Mouse (Mus musculus) liver, postnatal 0 days (tissue): ENCODE measurements around the gene Prss27. TPM values are rescaled to one million over a fixed set of nuclear protein-coding genes. Genes with fewer than 3 reads are reported as not detected.

Source experiments
- ATAC-seq: fragments of 200-750 bp; cut with Nextera tagmentation; 2 replicates; pipeline ENCODE4 v1.8.0; 2017; ENCODE audit warnings: mild to moderate bottlenecking, moderate library complexity
- DNase-seq: peaks from one replicate; pipeline ENCODE4 v3.0.0-alpha.2; 2016
- H3K27ac ChIP-seq: fragments of 300-500 bp; sonication (generic); 2 replicates; pipeline ENCODE4 v1.5.1; 2014; ENCODE audit warnings: antibody characterized with exemption, moderate library complexity, mild to moderate bottlenecking, low read depth
- H3K27me3 ChIP-seq: fragments of 300-500 bp; sonication (generic); 2 replicates; pipeline ENCODE4 v1.6.1; 2014; ENCODE audit warnings: low read length, control low read depth, mixed read lengths; ENCODE audit not compliant: insufficient read depth
- H3K36me3 ChIP-seq: fragments of 300-500 bp; sonication (generic); replicated peaks from 2 replicates; pipeline ENCODE4 v1.6.1; 2014; ENCODE audit warnings: mild to moderate bottlenecking, control low read depth, low read length, moderate library complexity, mixed read lengths; ENCODE audit not compliant: insufficient read depth
- H3K4me1 ChIP-seq: fragments of 300-500 bp; sonication (generic); 2 replicates; pipeline ENCODE4 v1.6.1; 2014; ENCODE audit warnings: antibody characterized with exemption, mild to moderate bottlenecking, control low read depth; ENCODE audit not compliant: insufficient read depth
- H3K4me2 ChIP-seq: fragments of 300-500 bp; sonication (generic); 2 replicates; pipeline ENCODE4 v1.6.1; 2014; ENCODE audit warnings: low read depth, mild to moderate bottlenecking, low read length, moderate library complexity, mixed read lengths
- H3K4me3 ChIP-seq: fragments of 300-500 bp; sonication (generic); 2 replicates; pipeline ENCODE4 v1.5.1; 2014; ENCODE audit warnings: low read depth, low read length
- H3K9ac ChIP-seq: fragments of 300-500 bp; sonication (generic); replicated peaks from 2 replicates; pipeline ENCODE4 v1.6.1; 2014; ENCODE audit warnings: mild to moderate bottlenecking, moderate library complexity
- H3K9me3 ChIP-seq: fragments of 300-500 bp; sonication (generic); 2 replicates; pipeline ENCODE4 v1.6.1; 2016; ENCODE audit warnings: mild to moderate bottlenecking, control low read depth, low read length, mixed read lengths
- CTCF ChIP-seq: sonication (generic); IDR thresholded peaks from 2 replicates; pipeline ENCODE4 v1.5.1; 2016; ENCODE audit warnings: antibody characterized with exemption, low read depth
- EP300 ChIP-seq: IDR thresholded peaks from 2 replicates; pipeline ENCODE4 v1.6.1; 2016; ENCODE audit warnings: antibody characterized with exemption, low read depth, mild to moderate bottlenecking
- WGBS: fragments of 180-500 bp; shearing (Covaris S2); extraction: QIAGEN DNeasy Blood & Tissue Kit; methylation state at CpG from one replicate; pipeline ENCODE4 v1.1.7; 2014; ENCODE audit not compliant: insufficient replicate concordance; 5-methylcytosine and 5-hydroxymethylcytosine counted together
- polyA plus RNA-seq: library from polyadenylated mRNA; unstranded; fragments of >200 nt; fragmentation: Nextera tagmentation; extraction: Ambion mirVana; gene quantifications from 2 replicates; pipeline ENCODE4 v1.2.1, GENCODE M21; 2015

The Prss27 gene
- polyA plus RNA-seq, 1 experiment from 2014 or later = not detected

DNA sequence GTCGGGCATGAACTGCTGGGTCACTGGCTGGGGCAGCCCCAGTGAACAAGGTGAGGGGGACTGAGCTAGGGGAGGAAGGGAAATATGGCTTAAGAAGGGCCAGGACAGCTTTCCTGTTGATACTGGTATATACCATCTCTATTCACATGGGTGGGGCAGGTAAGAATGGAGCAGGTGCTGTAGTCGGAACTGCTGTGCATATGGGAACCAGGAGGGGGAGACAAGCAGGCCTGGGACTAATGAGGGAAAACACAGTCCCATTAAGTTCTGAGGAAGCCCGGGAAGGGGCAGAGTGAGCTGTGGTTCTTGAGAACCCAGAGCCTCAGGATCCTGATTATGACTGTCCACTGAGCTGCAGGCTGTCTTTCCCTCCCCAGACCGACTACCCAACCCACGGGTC lies 6.5 kb downstream of the Prss27 start:
- DNase-seq (no peak), ATAC-seq (no peak)
- Histone ChIP-seq H3K9me3 (no peaks in the 10 kb centered on the region), H3K4me3 (no peak overlapping the region), H3K36me3 (peaks cover 14% of the 10 kb centered on the region), H3K4me1 (no peaks in the 10 kb centered on the region), H3K27ac (no peak overlapping the region), H3K4me2 (no peak overlapping the region), H3K9ac (no peak overlapping the region), H3K27me3 (no peaks in the 10 kb centered on the region)
- TF ChIP-seq EP300 = no peak
- TF ChIP-seq CTCF = no peak
- WGBS = 47% methylated on average over 5 of the region's 5 CpGs

DNA sequence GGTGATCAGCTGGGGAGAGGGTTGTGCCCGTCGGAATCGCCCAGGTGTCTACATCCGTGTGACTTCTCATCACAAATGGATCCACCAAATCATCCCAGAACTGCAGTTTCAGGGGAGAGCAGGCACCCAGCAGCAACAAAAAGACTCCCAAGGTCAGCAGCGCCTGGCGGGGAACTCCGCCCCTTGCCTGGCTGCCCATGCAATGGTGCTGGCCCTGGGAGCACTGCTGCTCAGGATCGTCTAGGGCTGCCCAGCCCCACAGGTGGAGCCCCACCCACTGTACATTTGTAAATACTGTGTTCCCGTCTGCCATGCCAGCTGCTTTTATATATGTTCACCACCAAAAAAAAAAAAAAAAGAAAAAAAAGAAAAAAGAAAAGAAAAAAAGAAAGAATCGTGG lies 7.7 kb downstream of the Prss27 start:
- Histone ChIP-seq H3K36me3 (peaks cover 16% of the 10 kb centered on the region), H3K27ac (no peak overlapping the region), H3K4me2 (no peak overlapping the region), H3K9me3 (no peaks in the 10 kb centered on the region), H3K27me3 (no peaks in the 10 kb centered on the region), H3K9ac (no peak overlapping the region), H3K4me3 (no peak overlapping the region), H3K4me1 (no peaks in the 10 kb centered on the region)
- DNase-seq (no peak), ATAC-seq (no peak)
- TF ChIP-seq CTCF (no peak), EP300 (no peak)
- 69% methylated on average over 10 of the region's 10 CpGs for WGBS

DNA sequence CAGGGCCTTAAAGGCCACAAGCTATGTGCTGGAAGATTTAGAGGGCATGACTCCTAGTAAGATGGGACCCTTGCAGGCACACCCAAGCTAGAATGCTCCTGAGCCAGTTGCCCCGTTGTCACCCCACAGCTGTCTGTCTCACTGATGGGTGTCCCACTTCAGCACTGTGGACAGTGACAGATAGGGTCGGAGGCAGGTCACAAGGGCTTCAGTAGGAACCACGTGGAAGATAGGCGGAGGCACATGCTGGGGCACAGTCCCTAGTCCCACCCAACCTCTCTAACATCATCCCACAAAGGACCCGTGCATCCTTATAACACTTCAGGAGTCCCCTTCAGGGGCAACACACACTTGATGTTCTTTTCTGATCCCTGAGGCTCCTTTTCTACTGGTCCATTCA lies 8.1 kb downstream of the Prss27 start:
- no peak overlapping the region for H3K27ac ChIP-seq
- DNase-seq = no peak
- no peaks in the 10 kb centered on the region for H3K27me3 ChIP-seq
- H3K4me3 ChIP-seq = no peak overlapping the region
- H3K4me2 ChIP-seq = no peak overlapping the region
- 34% methylated on average over 5 of the region's 5 CpGs for WGBS
- H3K4me1 ChIP-seq = no peaks in the 10 kb centered on the region
- H3K36me3 ChIP-seq = peaks cover 20% of the 10 kb centered on the region
- TF ChIP-seq EP300 (no peak), CTCF (no peak)
- ATAC-seq = no peak
- no peaks in the 10 kb centered on the region for H3K9me3 ChIP-seq
- H3K9ac ChIP-seq = no peak overlapping the region

- TF ChIP-seq CTCF = no peak
- no peak for TF ChIP-seq EP300
- WGBS = 79% methylated on average over 5 of the region's 5 CpGs
Observed at GRCm38 (mm10) chr17:24048053-24048452, 10.1 kb downstream of the Prss27 start.

GRCm38 (mm10) chr17:24049008-24049407 lies 11.1 kb downstream of the Prss27 start:
- ATAC-seq (no peak), DNase-seq (no peak)
- Histone ChIP-seq H3K4me3 (no peak overlapping the region), H3K27ac (no peak overlapping the region), H3K27me3 (no peaks in the 10 kb centered on the region), H3K9me3 (no peaks in the 10 kb centered on the region), H3K9ac (no peak overlapping the region), H3K4me1 (no peaks in the 10 kb centered on the region), H3K36me3 (peaks cover 41% of the 10 kb centered on the region), H3K4me2 (no peak overlapping the region)
- WGBS = 87% methylated on average over 8 of the region's 8 CpGs
- TF ChIP-seq CTCF = no peak
- TF ChIP-seq EP300 = no peak

More at GRCm38 (mm10) chr17:24048053-24048452, 10.1 kb downstream of the Prss27 start:
- Histone ChIP-seq H3K4me3 (no peak overlapping the region), H3K27me3 (no peaks in the 10 kb centered on the region), H3K4me1 (no peaks in the 10 kb centered on the region), H3K4me2 (no peak overlapping the region), H3K9ac (no peak overlapping the region), H3K9me3 (no peaks in the 10 kb centered on the region), H3K36me3 (peaks cover 33% of the 10 kb centered on the region), H3K27ac (no peak overlapping the region)
- DNase-seq = no peak
- ATAC-seq = no peak

GRCm38 (mm10) chr17:24056636-24057625 lies 19.0 kb downstream of the Prss27 start:
- Histone ChIP-seq H3K4me1 (no peaks in the 10 kb centered on the region), H3K27ac (no peak overlapping the region), H3K27me3 (no peaks in the 10 kb centered on the region), H3K36me3 (peaks cover 68% of the 10 kb centered on the region), H3K9me3 (no peaks in the 10 kb centered on the region), H3K9ac (no peak overlapping the region), H3K4me2 (no peak overlapping the region), H3K4me3 (no peak overlapping the region)
- TF ChIP-seq CTCF (no peak), EP300 (no peak)
- 85% methylated on average over 14 of the region's 14 CpGs for WGBS
- ATAC-seq (no peak), DNase-seq (no peak)
